Mouse (Mus musculus) liver, postnatal 0 days (tissue): ENCODE data around the gene Ddx60.

Experiments
- CTCF ChIP-seq: sonication (generic); IDR thresholded peaks from 2 replicates; pipeline ENCODE4 v1.5.1; 2016; ENCODE audit warnings: antibody characterized with exemption, low read depth
- EP300 ChIP-seq: IDR thresholded peaks from 2 replicates; pipeline ENCODE4 v1.6.1; 2016; ENCODE audit warnings: antibody characterized with exemption, low read depth, mild to moderate bottlenecking

DNA sequence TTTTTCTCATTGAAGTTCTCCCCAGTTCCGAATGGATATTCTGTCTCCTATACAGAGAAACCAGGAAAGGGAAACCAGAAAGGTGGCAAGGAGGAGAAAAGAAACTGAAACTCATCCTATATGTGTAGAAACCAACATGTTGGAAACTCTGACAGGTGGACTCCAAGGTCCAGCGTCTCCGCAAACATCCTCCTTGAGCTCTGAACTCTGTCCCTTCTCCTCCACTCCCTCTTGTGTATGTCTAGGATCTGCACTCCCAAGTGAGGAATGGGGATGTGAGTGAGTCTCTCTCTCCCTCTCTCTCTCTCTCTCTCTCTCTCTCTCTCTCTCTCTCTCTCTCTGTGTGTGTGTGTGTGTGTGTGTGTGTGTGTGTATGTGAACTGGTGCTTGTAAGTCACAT is 18.6 kb upstream of the Ddx60 start:
- TF ChIP-seq CTCF = no peak
- no peak for TF ChIP-seq EP300
